Mouse (Mus musculus): ENCODE measurements at regions not wholly inside any gene's neighbourhood (a gene's known extent, or its start where the extent isn't known, plus 50 kb on each side); places are given as distances from the start of the nearest gene placed in this dataset.
"Not testable (repeated sequence)": the region's sequence is repeated elsewhere in the genome, so short reads cannot be mapped to it uniquely, and the experiment has no call there.

- not testable (repeated sequence) for DNase-seq (ENCODE audit: low spot score)
These were observed 150.3 kb upstream of the Trpc7 start for GRCm38 (mm10) chr13:57046130-57046529.

- no peak for DNase-seq (ENCODE audit: low spot score)
These were observed 148.7 kb upstream of the Trpc7 start for GRCm38 (mm10) chr13:57044455-57044854.

- DNase-seq (ENCODE audit: low spot score) = no peak
These were observed 147.7 kb upstream of the Trpc7 start for GRCm38 (mm10) chr13:57043316-57043974.

GRCm38 (mm10) chr13:57042514-57042913 is 146.7 kb upstream of the Trpc7 start:
- DNase-seq (ENCODE audit: low spot score) = no peak

GRCm38 (mm10) chr13:57032871-57033270 is 137.1 kb upstream of the Trpc7 start:
- no peak for DNase-seq (ENCODE audit: low spot score)

GRCm38 (mm10) chr13:57017553-57018341 is 122.0 kb upstream of the Trpc7 start:
- no peak for DNase-seq (ENCODE audit: low spot score)

- DNase-seq (ENCODE audit: low spot score) = no peak
These were observed 120.9 kb upstream of the Trpc7 start for GRCm38 (mm10) chr13:57016465-57017272.

GRCm38 (mm10) chr13:57007236-57007635 is 111.4 kb upstream of the Trpc7 start:
- not testable (repeated sequence) for DNase-seq (ENCODE audit: low spot score)

GRCm38 (mm10) chr13:57003565-57004132 is 107.9 kb upstream of the Trpc7 start:
- DNase-seq (ENCODE audit: low spot score) = no peak

GRCm38 (mm10) chr13:56992022-56992421 is 96.2 kb upstream of the Trpc7 start:
- DNase-seq (ENCODE audit: low spot score) = no peak

- no peak for DNase-seq (ENCODE audit: low spot score)
These were observed 78.3 kb upstream of the Trpc7 start for GRCm38 (mm10) chr13:56974063-56974462.

GRCm38 (mm10) chr13:56955358-56955757 is 59.6 kb upstream of the Trpc7 start:
- DNase-seq (ENCODE audit: low spot score) = no peak

- DNase-seq (ENCODE audit: low spot score) = no peak
These were observed 52.3 kb upstream of the Trpc7 start for GRCm38 (mm10) chr13:56948086-56948485.

- no peak for DNase-seq (ENCODE audit: low spot score)
These were observed 51.5 kb upstream of the Trpc7 start for GRCm38 (mm10) chr13:56947266-56947665.
